Mouse (Mus musculus) brain, embryonic 14.5 days (tissue): ENCODE data around the gene Mib2. TPM values are rescaled to one million over a fixed set of nuclear protein-coding genes. Genes with fewer than 3 reads are reported as not detected.
"Not testable (repeated sequence)": the region's sequence is repeated elsewhere in the genome, so short reads cannot be mapped to it uniquely, and the experiment has no call there.

ENCODE experiments used
- DNase-seq: peaks from one replicate; pipeline ENCODE4 v3.0.0-alpha.2; 2011; ENCODE audit warnings: low read depth
- CTCF ChIP-seq: fragments of 200-500 bp; IDR thresholded peaks from 2 replicates; pipeline ENCODE4 v1.5.1; 2012; ENCODE audit warnings: inconsistent platforms, mild to moderate bottlenecking, moderate library complexity, borderline replicate concordance; ENCODE audit not compliant: insufficient read depth, insufficient read length; ENCODE audit errors: extremely low read depth
- POLR2A ChIP-seq: fragments of 200-500 bp; IDR thresholded peaks from 2 replicates; pipeline ENCODE4 v1.6.1; 2012; ENCODE audit warnings: mild to moderate bottlenecking, inconsistent platforms, borderline replicate concordance; ENCODE audit not compliant: poor library complexity, insufficient read depth, insufficient read length, severe bottlenecking; ENCODE audit errors: extremely low read depth
- polyA plus RNA-seq: library from polyadenylated mRNA; depleted of rRNA; stranded (reverse); fragments of >200 nt; gene quantifications from 2 replicates; pipeline ENCODE4 v1.2.3, GENCODE M21; 2012

Mib2 gene
- polyA plus RNA-seq, 1 experiment: 94.1 TPM

GRCm38 (mm10) chr4:155660641-155661040 lies 8.4 kb downstream of the Mib2 start:
- DNase-seq: no peak
- TF ChIP-seq POLR2A: no peak
- TF ChIP-seq CTCF: no peak

GRCm38 (mm10) chr4:155658961-155659360 lies 10.0 kb downstream of the Mib2 start:
- TF ChIP-seq POLR2A: no peak
- TF ChIP-seq CTCF: no peak

GRCm38 (mm10) chr4:155656214-155656751 lies 12.7 kb downstream of the Mib2 start:
- DNase-seq: no peak
- TF ChIP-seq POLR2A: no peak
- TF ChIP-seq CTCF: no peak

More at GRCm38 (mm10) chr4:155658961-155659360, 10.0 kb downstream of the Mib2 start:
- DNase-seq: no peak

GRCm38 (mm10) chr4:155654456-155655298 lies 14.3 kb downstream of the Mib2 start:
- peak; percentile 41 for DNase-seq
- TF ChIP-seq POLR2A (no peak), CTCF (no peak)

GRCm38 (mm10) chr4:155654183-155654455 lies 14.9 kb downstream of the Mib2 start:
- DNase-seq: peak; percentile 12
- TF ChIP-seq POLR2A (no peak), CTCF (no peak)

- no peak for TF ChIP-seq CTCF
- no peak for TF ChIP-seq POLR2A
Observed at GRCm38 (mm10) chr4:155653451-155654182, 15.4 kb downstream of the Mib2 start.

GRCm38 (mm10) chr4:155653086-155653450 lies 15.9 kb downstream of the Mib2 start, which contains the start of gene Mmp23:
Gene Mmp23 (minus strand): TSS chr4:155653384.
- TF ChIP-seq CTCF (no peak), POLR2A (no peak)
- DNase-seq: peak; percentile 59

More at GRCm38 (mm10) chr4:155653451-155654182, 15.4 kb downstream of the Mib2 start:
- DNase-seq: peak; percentile 36

GRCm38 (mm10) chr4:155652283-155653085 lies 16.5 kb downstream of the Mib2 start:
- TF ChIP-seq POLR2A (no peak), CTCF (no peak)
- DNase-seq: peak; percentile 25

GRCm38 (mm10) chr4:155651553-155652269 lies 17.3 kb downstream of the Mib2 start:
- TF ChIP-seq CTCF: no peak
- TF ChIP-seq POLR2A: no peak
- DNase-seq: no peak

- DNase-seq: no peak
- TF ChIP-seq CTCF: no peak
- no peak for TF ChIP-seq POLR2A
Observed at GRCm38 (mm10) chr4:155649355-155649754, 19.6 kb downstream of the Mib2 start.

GRCm38 (mm10) chr4:155645721-155646120 lies 23.3 kb downstream of the Mib2 start:
- no peak for DNase-seq
- TF ChIP-seq POLR2A: no peak
- TF ChIP-seq CTCF: no peak

- not testable (repeated sequence) for DNase-seq
Observed at GRCm38 (mm10) chr4:155645308-155645707, 23.7 kb downstream of the Mib2 start, which contains the start of gene Gm10563. Gene Gm10563 (minus strand): TSS chr4:155645408.
